Mouse (Mus musculus): ENCODE data around the gene Kctd17. TPM values are rescaled to one million over a fixed set of nuclear protein-coding genes. Genes with fewer than 3 reads are reported as not detected.

Kctd17 gene
- polyA plus RNA-seq, 1 experiment from 2014 or later = 110 TPM

GRCm38 (mm10) chr15:78406293-78406934 lies 21.9 kb upstream of the Kctd17 start, which contains the start of gene Mpst:
Gene Mpst, plus strand, starts transcription at chr15:78406416.
- WGBS = under 1% methylated on average over 40 of the region's 40 CpGs
- H3K27me3 ChIP-seq (replicated peaks; ENCODE audit: control insufficient read depth, insufficient read depth, low read length) = peaks cover 23% of the 10 kb centered on the region
- H3K4me1 ChIP-seq (ENCODE audit: control insufficient read depth, insufficient read depth, low read length) = peaks cover 25% of the 10 kb centered on the region

GRCm38 (mm10) chr15:78409570-78410052 lies 18.8 kb upstream of the Kctd17 start:
- H3K4me3 ChIP-seq (ENCODE audit: low read depth, low read length) = peak overlapping the region; percentile 14; the same call in 1 of the 2 replicates
- H3K27me3 ChIP-seq (replicated peaks; ENCODE audit: control insufficient read depth, insufficient read depth, low read length) = peaks cover 23% of the 10 kb centered on the region
- no peak for DNase-seq (ENCODE audit: low spot score)
- H3K27ac ChIP-seq (ENCODE audit: low read depth, low read length) = no peak overlapping the region
- H3K9ac ChIP-seq (ENCODE audit: low read length) = peak overlapping the region; percentile 40; the same call in 1 of the 2 replicates
- peak overlapping the region; percentile 44 for H3K4me2 ChIP-seq (ENCODE audit: low read length)
- peaks cover 14% of the 10 kb centered on the region for H3K4me1 ChIP-seq (ENCODE audit: control insufficient read depth, insufficient read depth, low read length)
- 11% methylated on average over 12 of the region's 12 CpGs for WGBS
- no peaks in the 10 kb centered on the region for H3K9me3 ChIP-seq (replicated peaks; ENCODE audit: control insufficient read depth, low read length)
- H3K36me3 ChIP-seq (ENCODE audit: control insufficient read depth, insufficient read depth, low read length) = 0 out of 2 replicates have a peak, but pooled peaks cover 3% of the 10 kb centered on the region
- no peak for ATAC-seq

More at GRCm38 (mm10) chr15:78406293-78406934, 21.9 kb upstream of the Kctd17 start, which contains the start of gene Mpst:
- Histone ChIP-seq H3K9me3 (replicated peaks; ENCODE audit: control insufficient read depth, low read length) (no peaks in the 10 kb centered on the region), H3K9ac (ENCODE audit: low read length) (peak within 1 kb of the TSS; percentile 82), H3K27ac (ENCODE audit: low read depth, low read length) (peak within 1 kb of the TSS; percentile 95), H3K4me2 (ENCODE audit: low read length) (peak within 1 kb of the TSS; percentile 94), H3K36me3 (ENCODE audit: control insufficient read depth, insufficient read depth, low read length) (no peaks in the 10 kb centered on the region), H3K4me3 (ENCODE audit: low read depth, low read length) (peak within 1 kb of the TSS; percentile 57)
- DNase-seq (ENCODE audit: low spot score) = peak; percentile 92
- ATAC-seq = peak; percentile 90

- Histone ChIP-seq H3K9me3 (replicated peaks; ENCODE audit: control insufficient read depth, low read length) (no peaks in the 10 kb centered on the region), H3K27ac (ENCODE audit: low read depth, low read length) (no peak overlapping the region), H3K4me2 (ENCODE audit: low read length) (no peak overlapping the region), H3K36me3 (ENCODE audit: control insufficient read depth, insufficient read depth, low read length) (0 out of 2 replicates have a peak, but pooled peaks cover 3% of the 10 kb centered on the region), H3K27me3 (replicated peaks; ENCODE audit: control insufficient read depth, insufficient read depth, low read length) (peaks cover 20% of the 10 kb centered on the region), H3K4me1 (ENCODE audit: control insufficient read depth, insufficient read depth, low read length) (peaks cover 3% of the 10 kb centered on the region; the same call in 1 of the 2 replicates), H3K4me3 (ENCODE audit: low read depth, low read length) (no peak overlapping the region), H3K9ac (ENCODE audit: low read length) (no peak overlapping the region)
- no peak for ATAC-seq
- 90% methylated on average over 14 of the region's 14 CpGs for WGBS
- DNase-seq (ENCODE audit: low spot score) = no peak
Measured at GRCm38 (mm10) chr15:78413083-78413718, 15.2 kb upstream of the Kctd17 start.

GRCm38 (mm10) chr15:78413719-78414117 lies 14.6 kb upstream of the Kctd17 start:
- no peak for DNase-seq (ENCODE audit: low spot score)
- H3K4me3 ChIP-seq (ENCODE audit: low read depth, low read length) = no peak overlapping the region
- peaks cover 3% of the 10 kb centered on the region; the same call in 1 of the 2 replicates for H3K4me1 ChIP-seq (ENCODE audit: control insufficient read depth, insufficient read depth, low read length)
- no peak overlapping the region for H3K9ac ChIP-seq (ENCODE audit: low read length)
- H3K27ac ChIP-seq (ENCODE audit: low read depth, low read length) = no peak overlapping the region
- H3K27me3 ChIP-seq (replicated peaks; ENCODE audit: control insufficient read depth, insufficient read depth, low read length) = peaks cover 17% of the 10 kb centered on the region
- H3K36me3 ChIP-seq (ENCODE audit: control insufficient read depth, insufficient read depth, low read length) = 0 out of 2 replicates have a peak, but pooled peaks cover 3% of the 10 kb centered on the region
- H3K4me2 ChIP-seq (ENCODE audit: low read length) = no peak overlapping the region
- H3K9me3 ChIP-seq (replicated peaks; ENCODE audit: control insufficient read depth, low read length) = no peaks in the 10 kb centered on the region
- WGBS = 24% methylated on average over 1 of the region's 1 CpGs
- ATAC-seq = no peak

- no peaks in the 10 kb centered on the region for H3K9me3 ChIP-seq (replicated peaks; ENCODE audit: control insufficient read depth, low read length)
- H3K27ac ChIP-seq (ENCODE audit: low read depth, low read length) = no peak overlapping the region
- peaks cover 3% of the 10 kb centered on the region; the same call in 1 of the 2 replicates for H3K4me1 ChIP-seq (ENCODE audit: control insufficient read depth, insufficient read depth, low read length)
- H3K4me3 ChIP-seq (ENCODE audit: low read depth, low read length) = no peak overlapping the region
- H3K36me3 ChIP-seq (ENCODE audit: control insufficient read depth, insufficient read depth, low read length) = 0 out of 2 replicates have a peak, but pooled peaks cover 3% of the 10 kb centered on the region
- H3K9ac ChIP-seq (ENCODE audit: low read length) = no peak overlapping the region
- DNase-seq (ENCODE audit: low spot score) (no peak), ATAC-seq (no peak)
- peaks cover 13% of the 10 kb centered on the region for H3K27me3 ChIP-seq (replicated peaks; ENCODE audit: control insufficient read depth, insufficient read depth, low read length)
- H3K4me2 ChIP-seq (ENCODE audit: low read length) = no peak overlapping the region
- WGBS = 91% methylated on average over 8 of the region's 8 CpGs
Measured at GRCm38 (mm10) chr15:78414157-78414556, 14.2 kb upstream of the Kctd17 start.

- no peak for ATAC-seq
- Histone ChIP-seq H3K27me3 (replicated peaks; ENCODE audit: control insufficient read depth, insufficient read depth, low read length) (no peaks in the 10 kb centered on the region), H3K36me3 (ENCODE audit: control insufficient read depth, insufficient read depth, low read length) (0 out of 2 replicates have a peak, but pooled peaks cover 3% of the 10 kb centered on the region), H3K4me3 (ENCODE audit: low read depth, low read length) (no peak overlapping the region), H3K9ac (ENCODE audit: low read length) (no peak overlapping the region), H3K27ac (ENCODE audit: low read depth, low read length) (no peak overlapping the region), H3K4me2 (ENCODE audit: low read length) (no peak overlapping the region), H3K4me1 (ENCODE audit: control insufficient read depth, insufficient read depth, low read length) (no peaks in the 10 kb centered on the region), H3K9me3 (replicated peaks; ENCODE audit: control insufficient read depth, low read length) (no peaks in the 10 kb centered on the region)
- WGBS = 13% methylated on average over 4 of the region's 4 CpGs
- DNase-seq (ENCODE audit: low spot score) = no peak
Measured at GRCm38 (mm10) chr15:78416937-78417336, 11.4 kb upstream of the Kctd17 start.

- Histone ChIP-seq H3K4me1 (ENCODE audit: control insufficient read depth, insufficient read depth, low read length) (no peaks in the 10 kb centered on the region), H3K27ac (ENCODE audit: low read depth, low read length) (no peak overlapping the region), H3K4me2 (ENCODE audit: low read length) (no peak overlapping the region), H3K4me3 (ENCODE audit: low read depth, low read length) (no peak overlapping the region), H3K9me3 (replicated peaks; ENCODE audit: control insufficient read depth, low read length) (no peaks in the 10 kb centered on the region), H3K9ac (ENCODE audit: low read length) (no peak overlapping the region), H3K27me3 (replicated peaks; ENCODE audit: control insufficient read depth, insufficient read depth, low read length) (no peaks in the 10 kb centered on the region), H3K36me3 (ENCODE audit: control insufficient read depth, insufficient read depth, low read length) (no peaks in the 10 kb centered on the region)
- DNase-seq (ENCODE audit: low spot score) (no peak), ATAC-seq (no peak)
- WGBS = 80% methylated on average over 13 of the region's 13 CpGs
Measured at GRCm38 (mm10) chr15:78420395-78420794, 8.0 kb upstream of the Kctd17 start.

GRCm38 (mm10) chr15:78422046-78422956 lies 6.1 kb upstream of the Kctd17 start:
- no peak overlapping the region for H3K27ac ChIP-seq (ENCODE audit: low read depth, low read length)
- ATAC-seq (peak; percentile 74; the same call in 1 of the 2 replicates), DNase-seq (ENCODE audit: low spot score) (peak; percentile 91)
- no peaks in the 10 kb centered on the region for H3K9me3 ChIP-seq (replicated peaks; ENCODE audit: control insufficient read depth, low read length)
- H3K9ac ChIP-seq (ENCODE audit: low read length) = no peak overlapping the region
- no peak overlapping the region for H3K4me2 ChIP-seq (ENCODE audit: low read length)
- 17% methylated on average over 16 of the region's 16 CpGs for WGBS
- H3K27me3 ChIP-seq (replicated peaks; ENCODE audit: control insufficient read depth, insufficient read depth, low read length) = no peaks in the 10 kb centered on the region
- H3K36me3 ChIP-seq (ENCODE audit: control insufficient read depth, insufficient read depth, low read length) = no peaks in the 10 kb centered on the region
- no peak overlapping the region for H3K4me3 ChIP-seq (ENCODE audit: low read depth, low read length)
- H3K4me1 ChIP-seq (ENCODE audit: control insufficient read depth, insufficient read depth, low read length) = no peaks in the 10 kb centered on the region

All from forebrain, embryonic 14.5 days (tissue).